11 mouse cellular contexts compared by ENCODE assay signal in genomic region chr12:50430129-50430703, GRCm38 (mm10).
"Had no signal": no experiment of that assay in that cellular context is flagged by ENCODE, and none has a peak within 500 bp of the region (broad histone marks: within the 10 kb centered on the region; RNA-seq: fewer than 3 reads in every experiment).

No protein-coding gene starts in this region.

- H3K4me3 ChIP-seq: layer of hippocampus, adult 2 months; limb, embryonic 13.5 days; neural tube, embryonic 13.5 days had no signal

- H3K36me3 ChIP-seq: limb, embryonic 13.5 days; neural tube, embryonic 13.5 days had no signal

- H3K4me1 ChIP-seq: limb, embryonic 13.5 days; neural tube, embryonic 13.5 days had no signal

- H3K9ac ChIP-seq: limb, embryonic 13.5 days; liver, embryonic 14.5 days; neural tube, embryonic 13.5 days had no signal

- H3K27me3 ChIP-seq: limb, embryonic 13.5 days; neural tube, embryonic 13.5 days had no signal

- H3K27ac ChIP-seq: layer of hippocampus, adult 2 months; limb, embryonic 13.5 days; liver, embryonic 14.5 days; neural tube, embryonic 13.5 days had no signal

- H3K4me2 ChIP-seq: limb, embryonic 13.5 days; neural tube, embryonic 13.5 days had no signal

- H3K9me3 ChIP-seq: limb, embryonic 13.5 days; neural tube, embryonic 13.5 days had no signal

- DNase-seq: kidney, postnatal 10 days; kidney, postnatal 4 days; left cerebral cortex, postnatal 4 days; lung, adult 18-20 months; right cerebral cortex, adult 18-20 months; right cerebral cortex, postnatal 25 days; thymus, postnatal 36 days had no signal
